Mouse (Mus musculus) adrenal gland, postnatal 36 days (tissue): ENCODE data around the gene Clmp. TPM values are rescaled to one million over a fixed set of nuclear protein-coding genes. Genes with fewer than 3 reads are reported as not detected.
A peak's percentile ranks its signal among the peaks of the same experiment; 100 is the strongest.

Experiments used
- DNase-seq, 2 experiments: peaks; one replicate each; pipeline ENCODE4 v3.0.0; 2021; ENCODE audit warnings: mixed read lengths in 1 of 2
- long read RNA-seq, 2 experiments: library from polyadenylated mRNA; stranded (forward); transcript quantifications; one replicate each; pipeline ENCODE4 v2.0.0; 2021; ENCODE audit warnings: borderline sequencing depth in 2 of 2
- total RNA-seq, 2 experiments: library from RNA; stranded (reverse); gene quantifications; 2 replicates each; pipeline ENCODE4 v1.2.3; 2021

The Clmp gene
- 1 to 10 TPM; 5.2 to 6.9 TPM for total RNA-seq
- long read RNA-seq, experiment 1, full-length matches to known transcripts: 4 of 6 reads
- long read RNA-seq, experiment 1, partial matches to known transcripts: 0 of 6 reads
- long read RNA-seq, experiment 1, other reads (novel, unspliced or antisense): 2 of 6 reads
- long read RNA-seq, experiment 2: 0 reads

GRCm38 (mm10) chr9:40685801-40686420 lies at the start of gene Clmp:
Gene Clmp (plus strand): TSS chr9:40685962.
- peak; percentile 16 to 27 for DNase-seq

DNA sequence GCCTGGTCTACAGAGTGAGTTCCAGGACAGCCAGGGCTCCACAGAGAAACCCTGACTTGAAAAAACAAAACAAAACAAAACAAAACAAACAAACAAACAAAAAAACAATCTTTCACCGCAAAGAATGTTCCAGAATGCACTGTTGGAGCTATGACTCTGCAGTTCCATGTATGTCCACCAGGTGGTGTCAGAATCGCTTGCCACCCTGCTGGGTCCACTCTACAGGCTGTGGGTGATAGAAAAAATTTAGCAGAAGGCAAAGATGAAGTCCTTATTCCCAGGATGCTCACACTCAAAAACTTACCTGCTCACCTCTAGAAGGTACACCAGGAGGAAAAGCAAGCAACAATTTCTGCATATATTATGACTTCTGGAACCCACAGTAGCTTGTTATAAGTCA lies 49.7 kb upstream of the Clmp start:
- peak; percentile 71 to 72 for DNase-seq

DNA sequence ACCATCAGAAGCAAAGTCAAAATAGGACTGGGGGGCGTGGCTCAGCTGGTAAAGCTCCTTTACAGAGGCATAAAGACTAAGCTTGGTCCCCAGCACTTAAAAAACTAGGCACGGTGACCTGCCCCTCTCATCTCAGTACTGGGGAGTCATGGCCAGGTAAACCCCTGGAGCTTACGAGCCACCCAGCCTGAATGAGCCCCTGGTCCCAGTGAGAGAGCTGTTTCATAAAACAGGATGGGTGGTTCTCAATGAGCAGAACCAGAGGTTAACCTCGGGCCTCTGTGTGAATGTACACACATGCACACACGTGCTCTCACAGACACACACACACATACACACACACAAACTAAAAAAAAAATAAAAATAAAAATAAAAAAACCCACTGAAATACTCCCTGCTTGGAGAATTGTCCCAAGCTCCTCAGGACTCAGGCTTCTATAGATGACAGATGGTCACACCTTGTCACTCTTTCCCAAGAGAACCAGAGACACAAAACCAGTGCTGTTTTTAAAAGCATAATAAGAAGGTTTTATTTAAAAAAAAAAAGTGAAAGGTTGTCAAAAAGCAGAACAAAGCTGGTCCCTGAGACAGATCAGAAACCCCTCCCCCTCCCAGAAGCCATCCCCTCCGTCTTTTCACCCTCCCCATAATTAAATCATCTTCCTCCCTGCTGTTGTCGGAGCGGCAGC lies 47.9 kb upstream of the Clmp start:
- DNase-seq: no peak

GRCm38 (mm10) chr9:40638394-40639049 lies 47.2 kb upstream of the Clmp start:
- DNase-seq: peak; percentile 37 to 53

GRCm38 (mm10) chr9:40639536-40640187 lies 46.1 kb upstream of the Clmp start:
- DNase-seq: no peak

DNA sequence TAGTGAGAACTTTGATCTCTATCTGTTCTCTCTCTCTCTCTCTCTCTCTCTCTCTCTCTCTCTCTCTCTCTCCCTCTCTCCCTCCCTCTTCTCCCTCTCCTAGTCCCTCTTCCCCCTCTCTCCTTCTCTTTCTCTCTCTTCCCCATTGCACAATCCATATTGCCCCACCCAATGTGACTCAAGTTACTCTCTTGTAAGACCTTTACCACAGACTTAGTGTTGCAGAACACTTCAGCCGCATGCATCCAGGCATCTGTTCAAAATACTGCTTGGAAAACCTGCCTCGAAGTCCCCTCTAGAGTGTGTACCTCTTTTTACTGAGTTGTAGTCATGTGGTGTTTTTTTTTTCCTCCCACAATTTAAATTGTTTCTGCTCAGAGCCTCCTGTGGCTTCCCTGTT lies 44.4 kb upstream of the Clmp start:
- no peak for DNase-seq

DNA sequence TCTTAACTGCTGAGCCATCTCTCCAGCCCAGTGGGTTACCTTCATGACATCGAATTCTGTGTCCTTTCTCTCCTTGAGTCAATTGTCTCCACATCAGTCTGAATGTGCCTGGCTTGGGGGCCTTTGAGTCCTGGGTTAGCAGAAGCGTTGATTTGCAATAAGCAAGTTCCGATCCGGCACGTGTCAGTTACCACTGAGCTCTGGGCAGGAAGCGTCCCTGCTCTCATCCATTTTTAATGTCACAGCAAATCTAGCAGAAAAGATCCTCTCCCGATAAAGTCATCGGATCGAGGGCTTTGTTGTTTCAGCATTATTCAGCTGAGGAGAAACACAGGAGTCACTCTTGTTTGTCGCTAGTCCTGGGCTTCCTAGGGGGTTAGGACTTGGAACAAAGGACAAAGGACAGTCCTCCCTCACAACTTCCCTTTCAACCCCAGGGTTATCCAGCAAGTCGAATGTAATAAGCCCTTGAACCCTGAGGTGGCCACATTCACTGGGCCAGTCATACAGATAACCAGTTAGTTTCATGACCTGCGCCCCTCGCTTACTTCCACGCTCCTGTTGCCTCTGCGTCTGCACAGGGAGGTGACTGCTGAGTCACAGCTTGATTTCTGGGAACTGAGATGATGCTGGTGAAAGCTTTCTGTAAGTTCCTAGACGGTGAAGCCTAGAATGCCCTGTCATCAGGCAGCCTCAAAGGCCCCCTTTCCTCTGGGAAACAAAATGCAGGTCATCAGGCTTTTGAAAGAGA lies 43.1 kb upstream of the Clmp start:
- DNase-seq: peak in 1 of 2 experiments; percentile 17

DNA sequence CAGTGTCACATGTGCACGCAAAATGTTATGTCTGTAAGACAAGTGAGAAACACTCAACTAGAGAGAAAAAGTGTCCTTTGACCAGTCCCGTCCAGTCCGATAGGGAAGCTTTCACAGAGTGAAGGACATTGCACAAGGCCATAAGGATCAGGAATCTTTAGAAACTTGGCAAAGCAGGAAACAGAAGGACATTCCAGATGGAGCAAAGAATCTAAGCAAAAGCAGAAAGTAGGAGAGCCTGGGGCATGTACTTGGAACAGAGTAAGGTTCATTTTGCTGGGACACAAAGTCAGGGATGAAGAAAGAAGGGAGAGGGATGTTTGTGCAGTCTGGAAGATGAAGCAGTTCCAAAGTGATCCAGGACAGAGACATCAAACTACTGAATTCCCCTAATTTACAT lies 36.3 kb upstream of the Clmp start:
- no peak for DNase-seq

- no peak for DNase-seq
Observed at GRCm38 (mm10) chr9:40649983-40650382, 35.8 kb upstream of the Clmp start.

- no peak for DNase-seq
Observed at GRCm38 (mm10) chr9:40651239-40651859, 34.4 kb upstream of the Clmp start.

- DNase-seq: no peak
Observed at GRCm38 (mm10) chr9:40652757-40653156, 33.0 kb upstream of the Clmp start.

- DNase-seq: no peak
Observed at GRCm38 (mm10) chr9:40666190-40666803, 19.5 kb upstream of the Clmp start.

DNA sequence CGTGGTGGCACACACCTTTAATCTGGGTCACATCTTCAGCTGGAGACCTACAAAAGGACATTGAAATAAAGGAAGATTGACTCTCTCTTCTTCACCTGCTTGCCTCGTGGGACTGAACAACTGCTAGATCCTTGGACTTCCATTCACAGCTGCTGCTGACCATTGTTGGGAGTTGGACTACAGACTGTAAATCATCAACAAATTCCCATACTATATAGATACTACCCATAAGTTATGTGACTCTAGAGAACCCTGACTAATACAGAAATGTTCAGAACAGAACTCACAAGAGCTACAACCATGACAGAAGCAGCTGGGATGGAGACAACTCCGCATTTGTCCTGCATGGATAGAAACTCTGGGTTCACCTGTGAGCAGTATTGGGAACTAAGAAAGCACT lies 15.4 kb upstream of the Clmp start, which contains the start of gene Gm21915:
Gene Gm21915, plus strand, starts transcription at position 301 of the 400 bp plus-strand sequence.
- DNase-seq: no peak

GRCm38 (mm10) chr9:40671323-40671930 lies 14.3 kb upstream of the Clmp start:
- DNase-seq: peak in 1 of 2 experiments; percentile 22

- DNase-seq: no peak
Observed at GRCm38 (mm10) chr9:40675203-40675958, 10.4 kb upstream of the Clmp start.

DNA sequence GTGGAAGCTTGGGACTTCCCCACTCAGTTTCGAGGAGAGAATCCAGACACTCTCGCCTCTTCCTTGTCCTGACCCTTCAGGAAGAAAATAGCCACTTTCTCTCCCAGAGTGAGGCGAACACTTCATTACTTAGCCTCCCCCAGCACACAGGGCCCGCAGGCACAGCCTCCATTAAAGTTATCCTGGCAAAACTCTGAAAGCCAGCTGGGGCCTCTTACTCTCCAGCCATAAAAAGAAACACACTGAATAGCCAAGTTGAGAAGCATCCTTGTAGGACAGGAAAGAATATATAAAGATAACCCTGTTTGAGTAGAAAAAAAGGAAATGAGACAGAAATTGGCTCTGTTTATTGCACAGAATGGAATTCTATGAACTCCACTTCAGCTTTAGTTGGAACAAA lies 7.1 kb upstream of the Clmp start:
- no peak for DNase-seq

DNA sequence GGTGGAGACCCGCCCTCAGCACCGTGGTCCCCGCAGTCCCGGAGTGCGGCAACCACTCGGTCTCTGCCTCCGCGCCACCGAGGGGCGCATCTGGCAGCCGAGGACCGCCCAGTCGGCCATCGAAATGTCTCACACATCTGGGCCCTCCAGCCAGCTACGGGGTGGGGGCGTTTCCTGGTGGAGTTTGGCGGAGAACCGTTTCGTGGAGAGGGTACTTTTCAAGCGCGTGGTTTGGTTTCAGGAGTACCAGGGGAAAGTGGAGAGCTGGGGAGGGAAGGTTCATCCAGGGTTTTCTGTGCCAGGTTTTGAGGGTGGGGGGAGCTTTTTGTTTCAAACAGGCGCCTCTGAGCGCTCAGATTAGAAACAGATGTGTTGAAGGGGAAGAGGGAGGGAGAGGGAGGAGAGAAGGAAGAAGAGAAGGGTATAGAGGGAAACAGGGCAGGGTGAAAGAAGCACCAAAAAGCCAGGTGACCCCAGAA lies 698 bp downstream of the Clmp start:
- DNase-seq: no peak

DNA sequence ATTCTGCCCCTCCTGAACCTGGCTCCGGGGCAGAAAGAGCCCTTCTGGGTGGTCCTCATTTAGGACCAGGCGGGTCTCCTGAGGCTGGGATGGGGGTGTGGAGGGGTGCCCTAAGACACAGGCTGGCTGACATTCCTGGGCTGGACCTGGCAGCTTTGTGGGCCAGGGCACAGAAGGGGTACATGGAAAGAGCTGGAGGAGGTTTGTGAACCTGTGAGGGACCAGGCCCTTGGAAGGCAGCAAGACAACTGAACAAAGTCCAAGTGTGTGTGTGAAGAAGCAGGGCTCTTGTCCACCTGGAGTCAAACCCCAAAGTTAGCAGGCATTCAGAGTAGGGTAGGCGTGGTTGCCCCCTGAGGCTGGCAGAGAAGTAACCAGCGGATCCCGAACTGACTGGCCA lies 1.3 kb downstream of the Clmp start:
- DNase-seq: no peak

DNA sequence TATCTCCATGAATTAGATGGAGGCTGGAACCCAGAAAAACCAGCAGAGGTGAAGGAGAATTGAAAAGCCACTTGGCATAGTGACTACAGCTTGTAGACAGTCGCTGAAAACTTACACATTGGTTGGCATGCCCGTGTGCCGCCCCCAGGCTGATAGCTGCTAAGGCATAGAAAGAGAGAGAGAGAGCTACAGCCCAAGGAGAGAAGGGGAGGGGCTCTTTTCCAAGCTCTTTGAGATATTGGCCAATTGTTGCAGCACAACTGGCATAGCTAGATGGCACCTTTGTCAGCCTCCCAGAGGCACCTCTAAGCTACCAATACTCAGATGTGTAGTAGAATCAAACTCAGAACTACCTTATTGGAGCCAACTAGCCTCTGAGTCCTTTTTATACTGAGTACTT lies 1.8 kb downstream of the Clmp start:
- DNase-seq: no peak
